8 mouse cellular contexts compared by ENCODE assay signal in the genomic region with DNA sequence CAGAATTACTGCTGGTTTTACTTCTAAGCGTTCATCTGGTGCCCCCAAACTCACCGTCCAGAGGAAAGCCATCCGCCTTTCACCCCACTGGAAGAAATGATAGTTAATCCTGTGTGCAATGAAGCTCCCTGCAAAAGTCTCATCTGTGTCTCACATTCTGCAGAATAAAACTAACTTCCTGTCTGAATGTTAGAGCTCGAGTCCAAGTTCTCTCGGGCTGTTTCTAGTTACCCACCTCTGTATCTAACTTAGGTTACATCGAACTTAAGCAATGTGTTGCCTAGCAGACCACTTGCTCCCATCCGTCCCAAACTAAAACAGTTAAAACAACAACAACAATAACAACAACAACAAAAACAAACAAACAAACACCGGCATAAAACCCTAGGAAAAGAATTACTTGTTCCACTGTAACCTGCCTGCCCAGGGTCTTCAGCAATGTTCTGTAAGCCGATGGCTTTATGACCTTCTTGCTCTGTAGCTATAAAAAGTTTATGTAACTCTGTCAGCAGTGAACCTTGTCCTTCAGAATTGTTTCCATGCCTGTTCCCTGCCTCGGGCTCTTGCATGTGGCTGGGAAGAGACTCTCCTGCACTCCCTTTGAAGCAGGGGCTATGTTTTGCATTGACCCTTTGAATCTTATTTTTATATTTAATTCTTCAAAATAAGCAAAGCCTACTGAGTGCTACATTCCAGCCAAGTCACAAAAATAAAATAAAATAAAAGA. TPM values are rescaled to one million over a fixed set of nuclear protein-coding genes. Genes with fewer than 3 reads are reported as not detected.
DNase-seq lines count a peak whose midpoint lies in the region; ATAC-seq and TF ChIP-seq lines count a peak whose summit lies in the region.

No protein-coding gene starts in this region.

- ATAC-seq in forebrain, postnatal 0 days = no peak

- H3K9ac ChIP-seq in forebrain, postnatal 0 days = peak overlapping the region; percentile 58

- H3K4me3 ChIP-seq in thymus, adult 2 months (ENCODE audit: control insufficient read depth, insufficient read depth, low read length) = peak overlapping the region; percentile 88; the same call in 1 of the 2 replicates
- peak overlapping the region; percentile 72 for H3K4me3 ChIP-seq in forebrain, postnatal 0 days (ENCODE audit: low read depth, low read length)
- H3K4me3 ChIP-seq in limb, embryonic 10.5 days = peak overlapping the region; percentile 80
- peak overlapping the region; percentile 99 for H3K4me3 ChIP-seq in small intestine, adult 2 months (ENCODE audit: low read depth, low read length)

- no peaks in the 10 kb centered on the region for H3K27me3 ChIP-seq in thymus, adult 2 months (ENCODE audit: control insufficient read depth, insufficient read depth, low read length)
- no peaks in the 10 kb centered on the region for H3K27me3 ChIP-seq in forebrain, postnatal 0 days (ENCODE audit: insufficient read depth, low read length)
- H3K27me3 ChIP-seq in limb, embryonic 10.5 days (ENCODE audit: low read depth, poor library complexity, severe bottlenecking) = no peaks in the 10 kb centered on the region
- no peaks in the 10 kb centered on the region for H3K27me3 ChIP-seq in small intestine, adult 2 months (ENCODE audit: control insufficient read depth, insufficient read depth, low read length)

- H3K4me1 ChIP-seq in thymus, adult 2 months (replicated peaks; ENCODE audit: control insufficient read depth, insufficient read depth, low read length) = peaks cover 3% of the 10 kb centered on the region
- H3K4me1 ChIP-seq in forebrain, postnatal 0 days (ENCODE audit: insufficient read depth) = no peaks in the 10 kb centered on the region
- H3K4me1 ChIP-seq in limb, embryonic 10.5 days = peaks cover 35% of the 10 kb centered on the region
- H3K4me1 ChIP-seq in small intestine, adult 2 months (ENCODE audit: control insufficient read depth, insufficient read depth, insufficient read length, low read length) = peaks cover 9% of the 10 kb centered on the region; the same call in 1 of the 2 replicates

- no peaks in the 10 kb centered on the region for H3K9me3 ChIP-seq in forebrain, postnatal 0 days (ENCODE audit: low read length)
- H3K9me3 ChIP-seq in limb, embryonic 10.5 days (replicated peaks) = no peaks in the 10 kb centered on the region

- peak overlapping the region; percentile 85 for H3K4me2 ChIP-seq in forebrain, postnatal 0 days (ENCODE audit: low read depth)

- WGBS in thymus, adult 2 months = 28% methylated on average over 10 of the region's 10 CpGs
- 55% methylated on average over 10 of the region's 10 CpGs for WGBS in forebrain, postnatal 0 days
- 52% methylated on average over 10 of the region's 10 CpGs for WGBS in limb, embryonic 10.5 days
- WGBS in small intestine, adult 2 months = 6% methylated on average over 10 of the region's 10 CpGs

- no peak for TF ChIP-seq POLR2A in thymus, adult 2 months (IDR thresholded peaks at IDR 0.05; ENCODE audit: control insufficient read depth, extremely low read depth, insufficient read depth, low read length, poor library complexity)
- TF ChIP-seq POLR2A in small intestine, adult 2 months (IDR thresholded peaks at IDR 0.05; ENCODE audit: low read depth, low read length) = no peak

- TF ChIP-seq CTCF in thymus, adult 2 months (IDR thresholded peaks at IDR 0.05; ENCODE audit: borderline replicate concordance, control insufficient read depth, extremely low read depth, insufficient read depth, low read length, poor library complexity) = no peak
- no peak for TF ChIP-seq CTCF in forebrain, postnatal 0 days (IDR thresholded peaks at IDR 0.05; ENCODE audit: low read depth)
- TF ChIP-seq CTCF in small intestine, adult 2 months (IDR thresholded peaks at IDR 0.05; ENCODE audit: extremely low read depth, insufficient read length, insufficient replicate concordance, low read depth, low read length) = no peak

- no peak for DNase-seq in thymus, adult 2 months
- no peak for DNase-seq in thymus, postnatal 10 days (ENCODE audit: low spot score in 2 of 2)
- DNase-seq in forebrain, postnatal 0 days = no peak
- no peak for DNase-seq in limb, embryonic 10.5 days (ENCODE audit: low spot score)
- no peak for DNase-seq in layer of hippocampus, adult 9-11 months
- no peak for DNase-seq in frontal cortex, postnatal 10 days (ENCODE audit: low spot score in 2 of 2)
- DNase-seq in cerebellum, postnatal 14 days = no peak

- no peak overlapping the region for H3K27ac ChIP-seq in thymus, adult 2 months (ENCODE audit: control insufficient read depth, insufficient read depth, low read length)
- H3K27ac ChIP-seq in forebrain, postnatal 0 days (ENCODE audit: low read depth, low read length) = no peak overlapping the region
- peak overlapping the region; percentile 88 for H3K27ac ChIP-seq in limb, embryonic 10.5 days
- peak overlapping the region; percentile 93 for H3K27ac ChIP-seq in small intestine, adult 2 months (ENCODE audit: insufficient read depth, low read depth, low read length)

- H3K36me3 ChIP-seq in thymus, adult 2 months (ENCODE audit: control insufficient read depth, insufficient read depth, low read length) = no peaks in the 10 kb centered on the region
- H3K36me3 ChIP-seq in forebrain, postnatal 0 days (ENCODE audit: insufficient read depth) = no peaks in the 10 kb centered on the region
- no peaks in the 10 kb centered on the region for H3K36me3 ChIP-seq in limb, embryonic 10.5 days
- H3K36me3 ChIP-seq in small intestine, adult 2 months (ENCODE audit: control insufficient read depth, insufficient read depth, low read length) = peaks cover 8% of the 10 kb centered on the region

RNA-seq across cellular contexts. Expression of a gene that starts 0.6 kb away (rescaled TPM):
- polyA plus RNA-seq in thymus, adult 2 months (2012; rRNA removed) = 92.4 and 101 TPM in 2 replicates
- 14.0 and 21.0 TPM in 2 replicates for total RNA-seq in forebrain, postnatal 0 days (2014; rRNA removed)
- polyA plus RNA-seq in forebrain, postnatal 0 days (2015; fragmentation: Nextera tagmentation; extraction: Ambion mirVana) = 30.3 and 33.0 TPM in 2 replicates
- 80.6 and 86.0 TPM in 2 replicates for polyA plus RNA-seq in limb, embryonic 10.5 days (2016; fragmentation: Nextera tagmentation; extraction: Ambion mirVana)
- polyA plus RNA-seq in small intestine, adult 2 months (2012; rRNA removed) = 118 and 314 TPM in 2 replicates

RNA-seq across cellular contexts. Expression of a gene that starts 30.5 kb away (rescaled TPM):
- 1.2 and 2.0 TPM in 2 replicates for polyA plus RNA-seq in thymus, adult 2 months (2012; rRNA removed)
- 10.7 and 14.7 TPM in 2 replicates for total RNA-seq in forebrain, postnatal 0 days (2014; rRNA removed)
- polyA plus RNA-seq in forebrain, postnatal 0 days (2015; fragmentation: Nextera tagmentation; extraction: Ambion mirVana) = 8.7 and 11.0 TPM in 2 replicates
- 0.72 and 1.1 TPM in 2 replicates for polyA plus RNA-seq in limb, embryonic 10.5 days (2016; fragmentation: Nextera tagmentation; extraction: Ambion mirVana)
- 1.3 and 21.0 TPM in 2 replicates for polyA plus RNA-seq in small intestine, adult 2 months (2012; rRNA removed)

Comparison
In these comparisons a context has a peak if more than half of its experiments do, and no peak if none do; other contexts are left out.
1. H3K27ac ChIP-seq: peak in limb, embryonic 10.5 days (single experiment) and small intestine, adult 2 months (single experiment); none in thymus, adult 2 months (single experiment) and forebrain, postnatal 0 days (single experiment).
2. Peak in every context shown above with its lines, with median percentiles within 50 percentile points of each other: H3K4me3 ChIP-seq.